Mouse (Mus musculus): ENCODE data around the gene Map3k11. TPM values are rescaled to one million over a fixed set of nuclear protein-coding genes. Genes with fewer than 3 reads are reported as not detected.

The Map3k11 gene
- total RNA-seq, 2 experiments from 2014 or later: 26.0 to 29.5 TPM

Small RNAs within 50 kb of the gene (microRNA-seq; reads per million reads assigned to microRNA genes)
- 0 reads per million in 2 experiments for gene Mir6987 (ENCODE audit: borderline number of aligned reads in 2 of 2)

Other genes starting within 250 kb of the Map3k11 start
- gene Fosl1, start 241.2 kb upstream of the Map3k11 start, total RNA-seq (2021): not detected
- gene Ccdc85b, start 230.8 kb upstream of the Map3k11 start, total RNA-seq (2021): 10 to 100 TPM in 1 of 2 experiments, 1 to 10 TPM in 1; 9.5 to 11.0 TPM
- gene Fibp, start 228.1 kb upstream of the Map3k11 start, total RNA-seq (2021): 10 to 100 TPM; 50.3 to 50.5 TPM
- under 1 TPM in 1 of 2 experiments, not detected in 1; 0.43 TPM for gene Ctsw, start 220.2 kb upstream of the Map3k11 start, total RNA-seq (2021)
- gene Efemp2, start 214.8 kb upstream of the Map3k11 start, total RNA-seq (2021): 1 to 10 TPM; 9.0 to 9.8 TPM
- 10 to 100 TPM; 19.6 to 23.7 TPM for gene Mus81, start 200.3 kb upstream of the Map3k11 start, total RNA-seq (2021)
- 100 to 1,000 TPM; 174 to 188 TPM for gene Cfl1, start 198.3 kb upstream of the Map3k11 start, total RNA-seq (2021)
- gene 1700020D05Rik, start 185.0 kb upstream of the Map3k11 start, total RNA-seq (2021): under 1 TPM; 0.58 to 0.70 TPM
- 1 to 10 TPM; 5.1 TPM for gene Snx32, start 178.2 kb upstream of the Map3k11 start, total RNA-seq (2021)
- not detected for gene Ovol1, start 128.1 kb upstream of the Map3k11 start, total RNA-seq (2021)
- 1 to 10 TPM; 3.1 to 3.4 TPM for gene Ap5b1, start 120.7 kb upstream of the Map3k11 start, total RNA-seq (2021)
- gene Rnaseh2c, start 86.9 kb upstream of the Map3k11 start, total RNA-seq (2021): 10 to 100 TPM; 42.7 to 53.2 TPM
- gene Kat5, start 78.5 kb upstream of the Map3k11 start, total RNA-seq (2021): 10 to 100 TPM; 30.3 to 37.0 TPM
- 10 to 100 TPM; 25.6 to 31.2 TPM for gene Rela, start 51.3 kb upstream of the Map3k11 start, total RNA-seq (2021)
- gene Sipa1, start 25.0 kb upstream of the Map3k11 start, total RNA-seq (2021): 10 to 100 TPM; 19.5 to 29.0 TPM
- gene Pcnx3, start 166 bp downstream of the Map3k11 start, total RNA-seq (2021): 10 to 100 TPM; 15.7 to 16.8 TPM
- not detected for gene Kcnk7, start 15.6 kb downstream of the Map3k11 start, total RNA-seq (2021)
- 100 to 1,000 TPM; 135 to 136 TPM for gene Ehbp1l1, start 37.6 kb downstream of the Map3k11 start, total RNA-seq (2021)
- 10 to 100 TPM; 29.3 to 32.6 TPM for gene Fam89b, start 40.9 kb downstream of the Map3k11 start, total RNA-seq (2021)
- 10 to 100 TPM; 36.5 to 42.2 TPM for gene Ltbp3, start 52.2 kb downstream of the Map3k11 start, total RNA-seq (2021)
- gene Scyl1, start 82.7 kb downstream of the Map3k11 start, total RNA-seq (2021): 10 to 100 TPM; 69.0 to 72.9 TPM
- 10 to 100 TPM; 11.4 to 11.7 TPM for gene Frmd8, start 186.5 kb downstream of the Map3k11 start, total RNA-seq (2021)
- gene Slc25a45, start 189.1 kb downstream of the Map3k11 start, total RNA-seq (2021): 1 to 10 TPM; 3.4 to 4.2 TPM
- gene Tigd3, start 205.4 kb downstream of the Map3k11 start, total RNA-seq (2021): under 1 TPM; 0.57 to 0.64 TPM
- 10 to 100 TPM; 75.8 to 96.2 TPM for gene Dpf2, start 224.3 kb downstream of the Map3k11 start, total RNA-seq (2021)
- gene Cdc42ep2, start 236.1 kb downstream of the Map3k11 start, total RNA-seq (2021): 1 to 10 TPM; 9.3 to 9.5 TPM